Mouse (Mus musculus): Measurements from ENCODE around the gene Gm20807. TPM values are rescaled to one million over a fixed set of nuclear protein-coding genes. Genes with fewer than 3 reads are reported as not detected.

The Gm20807 gene
- not detected in 2 replicates for polyA plus RNA-seq (2012; rRNA removed)

GRCm38 (mm10) chrY:13042591-13042990 is at the start of gene Gm20807:
TSS of gene Gm20807 (plus strand) at chrY:13042891.

Other genes starting within 250 kb of the Gm20807 start
- gene Gm21891, start 90.6 kb downstream of the Gm20807 start, polyA plus RNA-seq (2012; rRNA removed): not detected in 2 replicates
- not detected in 2 replicates for gene Gm21425, start 119.1 kb downstream of the Gm20807 start, polyA plus RNA-seq (2012; rRNA removed)
- gene Gm21828, start 181.0 kb downstream of the Gm20807 start, polyA plus RNA-seq (2012; rRNA removed): not detected in 2 replicates
- gene Gm21440, start 209.5 kb downstream of the Gm20807 start, polyA plus RNA-seq (2012; rRNA removed): not detected in 2 replicates
- not detected in 2 replicates for gene Gm21454, start 209.6 kb downstream of the Gm20807 start, polyA plus RNA-seq (2012; rRNA removed)

All from central nervous system, embryonic 18 days (tissue).